21 mouse cellular contexts compared by ENCODE assay signal in the genomic region with DNA sequence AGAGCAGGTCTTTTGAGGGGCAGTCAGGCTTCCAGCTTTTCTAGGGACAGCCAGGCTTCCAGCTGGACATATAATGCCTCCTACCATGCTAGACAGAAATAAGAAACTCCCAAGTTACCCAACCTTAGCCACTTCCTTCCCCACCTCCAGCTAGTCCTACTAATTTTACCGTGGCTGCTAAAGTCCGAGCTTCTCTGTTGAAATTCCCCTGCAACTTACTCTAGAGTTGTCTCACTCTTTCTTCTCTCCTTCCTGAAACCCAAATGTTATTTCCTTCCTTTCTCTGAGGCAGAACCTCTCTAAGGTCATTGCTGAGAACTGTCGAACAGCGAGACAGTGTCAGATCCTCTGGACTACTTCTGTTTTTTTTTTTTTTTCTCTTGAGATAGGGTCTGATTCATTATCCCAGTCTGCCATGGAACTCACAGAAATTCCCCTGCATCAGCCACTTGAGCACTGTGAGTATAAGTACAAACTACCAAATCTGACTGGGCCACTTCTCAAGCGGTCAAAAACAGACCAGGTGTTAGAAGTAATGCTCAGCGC. TPM values are rescaled to one million over a fixed set of nuclear protein-coding genes. Genes with fewer than 3 reads are reported as not detected.
DNase-seq lines count a peak whose midpoint lies in the region; ATAC-seq and TF ChIP-seq lines count a peak whose summit lies in the region.
"Had no signal": no experiment of that assay in that cellular context is flagged by ENCODE, and none has a peak within 500 bp of the region (broad histone marks: within the 10 kb centered on the region; RNA-seq: fewer than 3 reads in every experiment).

A gene (minus strand): TSS at position 248 of the 546 bp plus-strand sequence.

- no peak within 1 kb of the TSS for H3K27ac ChIP-seq in liver, embryonic 13.5 days
- peak within 1 kb of the TSS; percentile 72 for H3K27ac ChIP-seq in bone marrow macrophage, adult 2 months (ENCODE audit: insufficient read depth, low read depth, low read length)
- H3K27ac ChIP-seq in liver, embryonic 16.5 days (ENCODE audit: low read length): peak within 1 kb of the TSS; percentile 21; the same call in 1 of the 2 replicates
- H3K27ac ChIP-seq: embryonic facial prominence, embryonic 13.5 days; layer of hippocampus, adult 2 months had no signal

- H3K79me2 ChIP-seq in myocyte (ENCODE audit: control insufficient read depth, insufficient read depth): no peaks in the 10 kb centered on the region

- WGBS in liver, embryonic 13.5 days (ENCODE audit: insufficient replicate concordance): 16% methylated on average over 6 of the region's 6 CpGs
- WGBS in liver, embryonic 16.5 days (ENCODE audit: insufficient replicate concordance): 16% methylated on average over 6 of the region's 6 CpGs

- H3K4me3 ChIP-seq in liver, embryonic 13.5 days (replicated peaks): no peak within 1 kb of the TSS
- peak within 1 kb of the TSS; percentile 34 for H3K4me3 ChIP-seq in bone marrow macrophage, adult 2 months (ENCODE audit: insufficient read depth, low read length)
- H3K4me3 ChIP-seq in liver, embryonic 16.5 days (ENCODE audit: low read depth, low read length): peak within 1 kb of the TSS; percentile 13; the same call in 1 of the 2 replicates
- no peak within 1 kb of the TSS for H3K4me3 ChIP-seq in myocyte
- H3K4me3 ChIP-seq: embryonic facial prominence, embryonic 13.5 days; hindbrain, embryonic 12.5 days; layer of hippocampus, adult 2 months had no signal

- H3K9me3 ChIP-seq in liver, embryonic 13.5 days (replicated peaks): no peaks in the 10 kb centered on the region
- H3K9me3 ChIP-seq in liver, embryonic 16.5 days (replicated peaks; ENCODE audit: control insufficient read depth, low read length): no peaks in the 10 kb centered on the region
- H3K9me3 ChIP-seq: embryonic facial prominence, embryonic 13.5 days; hindbrain, embryonic 12.5 days had no signal

- no peak for TF ChIP-seq CTCF in bone marrow macrophage, adult 2 months (IDR thresholded peaks at IDR 0.05; ENCODE audit: low read depth, low read length)

- peaks cover 7% of the 10 kb centered on the region; the same call in 1 of the 2 replicates for H3K36me3 ChIP-seq in liver, embryonic 13.5 days
- no peaks in the 10 kb centered on the region for H3K36me3 ChIP-seq in liver, embryonic 16.5 days (ENCODE audit: control insufficient read depth, insufficient read depth)
- H3K36me3 ChIP-seq in myocyte (ENCODE audit: control insufficient read depth, insufficient read depth): no peaks in the 10 kb centered on the region

- no peak within 1 kb of the TSS for H3ac ChIP-seq in myocyte (ENCODE audit: control insufficient read depth, insufficient read length)

- H3K27me3 ChIP-seq in liver, embryonic 13.5 days: peaks cover 32% of the 10 kb centered on the region
- H3K27me3 ChIP-seq in liver, embryonic 16.5 days (ENCODE audit: control insufficient read depth, insufficient read depth, low read depth, low read length): peaks cover 17% of the 10 kb centered on the region
- peaks cover 4% of the 10 kb centered on the region for H3K27me3 ChIP-seq in myocyte (ENCODE audit: control insufficient read depth, insufficient read depth, insufficient read length)

- no peak for ATAC-seq in liver, embryonic 13.5 days (ENCODE audit: low read depth)
- no peak for ATAC-seq in liver, embryonic 16.5 days (ENCODE audit: low read depth)
- ATAC-seq in CD4-positive, CD25-positive, alpha-beta regulatory T cell, adult 4 months: no peak
- ATAC-seq: forebrain, embryonic 16.5 days; inflammation-experienced regulatory T-cells, adult 6 months had no signal

- H3K4me2 ChIP-seq in liver, embryonic 13.5 days: peak within 1 kb of the TSS; percentile 45; the same call in 1 of the 2 replicates
- 0 out of 2 replicates have a peak within 1 kb of the TSS, but pooled peaks have one; percentile 46 for H3K4me2 ChIP-seq in liver, embryonic 16.5 days (ENCODE audit: low read depth, low read length)
- no peak within 1 kb of the TSS for H3K4me2 ChIP-seq in myocyte (ENCODE audit: low read depth)
- H3K4me2 ChIP-seq: lung, embryonic 14.5 days had no signal

- no peak for TF ChIP-seq POLR2A in bone marrow macrophage, adult 2 months (IDR thresholded peaks at IDR 0.05; ENCODE audit: borderline replicate concordance, low read depth, low read length)
- no peak for TF ChIP-seq POLR2A in myocyte (IDR thresholded peaks at IDR 0.05; ENCODE audit: insufficient read length, low read depth)

- no peak for DNase-seq in liver, embryonic 13.5 days
- DNase-seq in liver: no peak
- no peak for DNase-seq in adrenal gland, postnatal 36 days
- DNase-seq: adrenal gland, adult 2 months; cerebellum, adult 18-20 months; heart, adult 18-20 months; kidney, adult 8-10 months; left cerebral cortex, postnatal 4 days; lung, embryonic 14.5 days; right cerebral cortex, postnatal 4 days; thymus, adult 18-20 months had no signal

- peaks cover 61% of the 10 kb centered on the region for H3K4me1 ChIP-seq in liver, embryonic 13.5 days (replicated peaks)
- H3K4me1 ChIP-seq in bone marrow macrophage, adult 2 months (ENCODE audit: control insufficient read depth, insufficient read depth, low read length): peaks cover 57% of the 10 kb centered on the region
- peaks cover 34% of the 10 kb centered on the region for H3K4me1 ChIP-seq in liver, embryonic 16.5 days (ENCODE audit: control insufficient read depth, low read depth, low read length)

- no peak within 1 kb of the TSS for H3K9ac ChIP-seq in liver, embryonic 13.5 days
- H3K9ac ChIP-seq in liver, embryonic 16.5 days (ENCODE audit: low read depth, low read length): no peak within 1 kb of the TSS
- H3K9ac ChIP-seq: embryonic facial prominence, embryonic 13.5 days; hindbrain, embryonic 12.5 days; lung, embryonic 14.5 days had no signal

TF ChIP-seq in myocyte, 11 proteins besides CTCF, POLR2A, EP300 and RAD21:
- TF ChIP-seq CEBPB (IDR thresholded peaks at IDR 0.05; ENCODE audit: insufficient read depth, poor library complexity, severe bottlenecking) (0 out of 2 replicates have a peak, but pooled peaks have one; percentile 21), REST (IDR thresholded peaks at IDR 0.05; ENCODE audit: insufficient read depth, insufficient read length) (no peak)

RNA-seq across cellular contexts. Expression of the gene that starts here (rescaled TPM):
- polyA plus RNA-seq in liver, embryonic 13.5 days (2015; fragmentation: Nextera tagmentation; extraction: Ambion mirVana): 0.28 and 0.29 TPM in 2 replicates
- polyA plus RNA-seq in bone marrow macrophage, adult 2 months (2012; ENCODE audit: insufficient read depth, insufficient read length, missing spikeins): 1.4 and 2.7 TPM in 2 replicates
- polyA plus RNA-seq in liver, embryonic 16.5 days (2015; fragmentation: Nextera tagmentation; extraction: Ambion mirVana): 1.0 and 1.1 TPM in 2 replicates
- 0.05 TPM for polyA plus RNA-seq in myocyte (2012; fragmentation: generic; extraction: Trizol)
- not detected for total RNA-seq in adrenal gland, postnatal 36 days (2021)
- polyA plus RNA-seq in CD4-positive, CD25-positive, alpha-beta regulatory T cell, adult 4 months (2017; shearing (Covaris generic)): not detected
- total RNA-seq: adrenal gland, adult 2 months; gastrocnemius, adult 18-20 months; heart, adult 18-20 months had no signal
- polyA plus RNA-seq: inflammation-experienced regulatory T-cells, adult 6 months; lung, embryonic 14.5 days had no signal

Comparison
In these comparisons a context has a peak if more than half of its experiments do, and no peak if none do; other contexts are left out.
1. H3K4me3 ChIP-seq: peak in bone marrow macrophage, adult 2 months (single experiment) and liver, embryonic 16.5 days (single experiment); none in liver, embryonic 13.5 days (single experiment) and myocyte (single experiment).